Mouse (Mus musculus) spleen, postnatal 10 days (tissue): ENCODE results near the gene Mlec.

ENCODE experiments used
- DNase-seq, 2 experiments: peaks; one replicate each; pipeline ENCODE4 v3.0.0; 2021 to 2022; ENCODE audit warnings: low spot score in 2 of 2

The Mlec gene

DNA sequence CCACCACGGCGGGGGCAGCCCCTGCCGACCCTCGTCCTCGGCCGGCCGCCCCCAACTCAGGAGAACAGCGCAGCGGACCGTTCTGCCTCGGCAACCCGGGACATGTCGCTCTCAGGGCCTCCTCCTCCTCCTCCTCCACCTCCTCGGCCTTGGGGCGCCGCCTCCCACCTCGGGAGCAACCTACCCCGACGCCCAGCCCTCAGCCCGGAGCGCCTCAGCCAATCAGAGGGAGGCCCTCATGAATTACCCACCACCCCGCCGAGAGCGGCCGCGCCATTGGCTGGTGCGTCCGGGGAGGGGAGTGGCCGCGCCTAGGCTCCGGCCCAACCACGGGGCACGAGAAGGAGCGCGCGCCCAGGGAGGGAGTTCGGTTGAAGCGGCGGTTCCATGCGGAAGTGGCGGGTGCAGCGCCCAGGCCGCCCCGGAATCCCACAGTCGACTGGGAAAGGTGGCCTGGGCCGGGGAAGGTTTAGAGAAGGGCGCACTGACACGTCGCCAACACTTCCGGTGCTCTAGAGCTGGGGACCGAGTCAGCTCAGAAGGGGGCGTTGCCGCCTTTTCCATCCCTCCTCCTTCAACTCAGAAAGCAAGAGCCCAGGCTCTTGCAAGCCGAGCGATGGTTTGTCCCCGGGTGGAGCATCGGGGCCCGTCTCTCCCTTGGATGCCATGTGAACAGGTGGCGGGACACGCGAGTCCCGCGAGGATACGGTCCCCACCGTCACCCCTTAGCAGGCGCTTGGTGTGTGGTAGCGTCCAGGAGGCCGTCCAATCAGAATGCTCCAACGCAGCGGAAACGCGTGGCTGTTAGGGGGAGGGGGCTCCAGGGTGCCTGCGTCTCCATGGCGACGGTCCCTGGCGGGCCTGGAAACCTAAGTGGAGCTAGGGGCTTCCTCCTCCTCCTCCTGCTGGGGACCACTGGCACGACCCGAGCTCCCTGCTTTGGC, at the start of gene Mlec:
Gene Mlec, minus strand, starts transcription at position 140 of the 944 bp plus-strand sequence.
- DNase-seq, result peak; percentile 98

DNA sequence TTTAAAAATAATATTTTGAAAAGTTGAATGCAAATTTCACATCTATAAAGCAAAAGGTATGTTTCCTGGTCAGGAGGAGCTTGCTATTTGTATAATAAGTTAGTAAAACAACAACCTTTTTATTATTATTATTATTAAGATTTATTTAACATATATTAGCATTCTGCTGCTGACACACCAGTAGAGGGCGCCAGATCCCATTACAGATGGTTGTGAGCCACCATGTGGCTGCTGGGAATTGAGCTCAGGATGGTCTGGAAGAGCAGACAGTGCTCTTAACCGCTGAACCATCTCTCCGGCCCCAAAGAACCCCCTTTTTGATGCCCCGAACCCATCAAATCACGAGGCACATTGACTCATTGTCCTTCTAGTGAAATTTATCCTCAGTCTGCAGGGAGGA, 49.3 kb upstream of the Mlec start:
- DNase-seq, result no peak

DNA sequence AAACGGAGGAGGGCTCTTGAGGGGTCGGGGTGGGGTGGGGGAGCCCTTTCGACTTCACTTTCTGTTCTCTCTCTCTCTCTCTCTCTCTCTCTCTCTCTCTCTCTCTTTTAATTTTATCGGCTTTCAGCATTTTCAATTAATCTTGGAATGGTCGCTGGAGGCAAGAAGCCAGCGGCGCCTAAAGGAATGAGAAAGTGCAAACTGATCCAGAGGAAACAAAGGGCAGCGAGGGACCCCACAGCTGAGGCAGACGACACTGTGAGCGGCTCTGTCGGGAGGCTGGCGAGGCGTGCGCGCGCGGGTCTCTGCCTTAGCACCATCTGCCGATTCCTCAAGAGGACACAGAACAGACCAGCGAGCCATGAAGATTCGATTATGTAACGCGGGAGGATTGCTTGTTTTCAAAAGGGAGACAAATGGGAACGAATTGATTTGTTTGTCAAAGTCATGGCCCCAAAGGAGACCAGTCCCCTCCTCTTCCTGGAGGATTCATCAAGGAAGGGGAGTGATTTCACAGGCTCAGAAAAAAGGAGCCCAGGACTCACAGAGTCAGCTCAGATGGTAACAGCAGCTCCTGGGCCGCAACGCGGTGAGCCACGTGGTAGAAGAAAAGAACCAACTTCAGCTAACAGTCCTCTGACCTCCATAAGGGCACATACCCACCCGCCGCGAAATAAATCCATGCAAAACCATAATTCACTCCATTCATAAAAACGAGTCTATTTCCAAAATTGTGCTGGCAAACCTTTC, 46.8 kb upstream of the Mlec start:
- no peak for DNase-seq

DNA sequence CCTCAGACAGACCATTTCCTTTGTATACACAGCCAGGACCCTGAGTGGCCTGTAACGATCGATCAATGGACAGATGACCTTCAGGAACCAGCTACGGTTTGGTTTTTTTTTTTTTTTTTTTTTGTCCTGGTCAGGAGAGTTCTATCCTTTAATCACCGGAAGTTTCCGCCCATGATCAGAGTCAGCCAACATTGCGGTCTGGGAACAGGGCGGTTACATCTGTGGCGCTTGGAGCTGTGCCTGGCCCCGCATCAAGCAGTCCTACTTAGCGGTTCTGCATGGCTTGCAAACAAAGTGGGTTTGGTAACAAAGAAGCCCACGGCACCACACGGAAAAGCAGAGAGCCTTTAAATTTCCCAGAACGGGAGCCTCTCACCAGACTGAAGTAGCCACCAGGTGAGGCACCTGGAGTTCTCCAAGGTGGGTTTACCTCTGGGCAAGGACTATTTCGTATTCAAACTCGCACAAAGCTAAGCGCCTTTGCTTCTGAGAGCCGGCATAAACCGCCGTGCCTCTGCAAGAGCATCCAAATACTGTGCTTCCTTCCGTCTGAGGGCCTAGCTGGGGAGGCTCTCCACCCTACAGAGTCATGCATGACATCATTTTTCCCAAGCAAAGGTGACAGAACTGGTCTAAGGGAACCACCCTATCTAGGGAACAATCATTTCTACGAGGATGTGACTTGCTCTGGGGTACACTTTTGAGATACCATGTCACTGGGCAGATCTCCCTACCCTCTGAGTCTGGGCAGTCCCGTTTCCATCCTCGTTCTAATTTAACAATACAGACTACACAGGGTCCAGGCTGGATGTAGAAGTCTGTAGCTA, 46.0 kb upstream of the Mlec start:
- DNase-seq, result no peak

DNA sequence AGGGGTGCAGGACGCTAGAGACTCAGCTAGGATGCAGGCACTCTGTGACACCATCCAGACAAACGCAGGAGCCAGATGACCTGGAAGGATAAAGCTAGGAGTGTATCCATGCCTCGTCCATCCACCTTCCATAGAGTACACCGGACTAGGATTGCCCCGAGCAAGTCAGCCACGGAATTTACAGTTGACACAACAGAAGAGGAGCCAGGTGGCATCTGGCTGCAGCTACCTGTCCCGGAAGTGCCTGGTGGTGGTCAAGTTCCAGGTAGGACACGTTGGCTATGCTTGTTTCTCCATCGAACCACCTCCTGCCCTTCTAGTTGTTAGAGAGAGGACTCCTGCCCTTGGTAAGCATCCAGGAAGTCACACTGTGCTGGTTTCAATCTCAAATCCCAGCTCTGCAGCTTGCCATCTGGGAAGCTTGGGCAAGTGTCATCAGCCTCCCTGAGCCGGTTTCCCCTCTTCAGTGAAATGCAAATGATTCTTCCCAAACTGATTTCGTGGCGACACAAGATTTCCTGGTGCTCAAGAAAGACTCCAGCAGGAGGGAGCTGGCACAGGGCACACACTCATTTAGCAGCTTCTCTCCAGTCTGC, 36.7 kb upstream of the Mlec start:
- DNase-seq, result no peak

DNA sequence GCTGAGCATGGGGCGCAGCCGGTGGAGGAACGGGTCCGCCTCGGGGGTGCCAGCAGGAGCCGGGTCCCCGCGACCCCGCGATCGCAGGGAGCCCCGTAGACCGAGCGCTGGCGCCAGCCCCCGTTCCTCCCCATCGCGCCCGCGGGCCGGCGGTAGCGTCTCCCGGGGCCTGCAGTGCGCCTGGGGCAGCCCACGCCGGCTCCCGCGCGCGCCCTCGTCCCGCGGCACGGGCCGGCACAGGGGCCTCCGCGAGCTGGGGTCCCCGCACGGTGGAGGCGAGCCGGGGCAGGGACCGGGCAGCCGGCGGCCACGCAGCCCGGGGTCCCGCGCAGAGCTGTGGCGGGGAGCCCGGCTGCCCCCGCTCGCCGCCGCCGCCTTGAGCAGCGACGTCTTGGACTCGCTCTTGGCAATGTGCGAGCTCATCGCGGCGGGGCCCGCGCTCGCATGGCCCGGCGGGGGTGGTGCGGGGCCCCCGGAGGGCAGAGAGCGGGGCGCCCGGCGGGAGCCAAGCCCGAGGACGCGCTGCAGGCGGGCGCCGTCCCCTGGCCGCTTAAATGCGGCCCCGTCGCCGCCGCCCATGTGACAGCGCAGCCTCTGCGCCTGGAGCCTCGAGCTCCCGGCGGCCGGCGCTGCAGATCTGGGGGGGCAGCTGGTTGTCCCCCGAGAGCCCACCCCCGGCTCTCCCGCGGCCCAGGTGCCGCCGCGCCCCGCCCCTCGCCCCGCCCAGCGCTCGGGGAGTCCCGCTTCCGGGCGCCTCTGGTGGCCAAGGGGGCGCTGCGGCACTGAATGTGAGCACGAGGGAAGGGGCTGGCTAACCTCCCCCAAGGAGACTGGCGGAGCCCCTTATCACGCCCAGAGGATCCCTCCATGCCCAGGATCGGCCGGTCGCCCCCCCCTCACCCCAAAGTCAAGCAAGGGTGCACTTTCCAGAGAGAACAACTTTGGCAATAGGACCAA, 36.0 kb upstream of the Mlec start, which contains the start of gene Cabp1:
Gene Cabp1, minus strand, starts transcription at position 713 of the 957 bp plus-strand sequence.
- peak in 1 of 2 experiments; percentile 72 for DNase-seq

DNA sequence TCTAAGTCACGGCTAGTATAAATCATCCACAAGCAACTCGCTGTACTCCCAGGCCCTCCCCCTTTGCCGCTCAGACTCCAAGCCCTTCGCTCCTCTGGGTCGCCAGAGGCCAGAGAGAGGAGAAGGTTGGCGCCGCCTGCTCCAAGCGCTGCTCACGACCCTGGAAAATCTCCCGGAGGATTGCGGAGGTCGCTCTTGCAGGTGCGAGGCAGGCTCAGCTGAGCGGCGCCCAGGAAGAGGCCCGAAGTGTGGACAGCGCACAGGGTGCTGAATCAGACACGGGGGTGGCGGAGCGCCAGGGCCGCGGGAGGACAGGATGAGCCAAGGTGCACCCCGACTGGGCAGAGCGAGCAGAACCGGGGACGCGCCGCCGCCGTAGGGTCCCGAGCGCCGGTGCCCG, 35.2 kb upstream of the Mlec start:
- DNase-seq, result peak; percentile 25 to 65

DNA sequence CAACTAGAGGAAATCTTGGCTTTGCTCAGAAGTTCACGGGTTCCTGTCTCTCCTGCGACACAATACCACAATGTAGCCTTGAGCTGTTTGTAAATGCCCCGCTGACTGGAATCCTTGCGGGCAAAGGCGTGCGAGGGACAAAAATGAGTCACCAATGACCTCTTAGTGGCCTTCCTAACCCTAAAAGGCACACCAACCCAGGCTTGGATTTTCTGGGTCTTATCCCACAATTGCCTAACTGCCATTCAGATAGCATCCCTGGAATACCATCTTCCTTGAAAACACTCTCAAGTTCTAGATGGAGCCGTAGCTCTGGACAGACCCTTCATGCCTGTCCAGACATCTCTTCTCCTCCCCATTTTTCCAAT, 34.8 kb upstream of the Mlec start:
- DNase-seq, result no peak

DNA sequence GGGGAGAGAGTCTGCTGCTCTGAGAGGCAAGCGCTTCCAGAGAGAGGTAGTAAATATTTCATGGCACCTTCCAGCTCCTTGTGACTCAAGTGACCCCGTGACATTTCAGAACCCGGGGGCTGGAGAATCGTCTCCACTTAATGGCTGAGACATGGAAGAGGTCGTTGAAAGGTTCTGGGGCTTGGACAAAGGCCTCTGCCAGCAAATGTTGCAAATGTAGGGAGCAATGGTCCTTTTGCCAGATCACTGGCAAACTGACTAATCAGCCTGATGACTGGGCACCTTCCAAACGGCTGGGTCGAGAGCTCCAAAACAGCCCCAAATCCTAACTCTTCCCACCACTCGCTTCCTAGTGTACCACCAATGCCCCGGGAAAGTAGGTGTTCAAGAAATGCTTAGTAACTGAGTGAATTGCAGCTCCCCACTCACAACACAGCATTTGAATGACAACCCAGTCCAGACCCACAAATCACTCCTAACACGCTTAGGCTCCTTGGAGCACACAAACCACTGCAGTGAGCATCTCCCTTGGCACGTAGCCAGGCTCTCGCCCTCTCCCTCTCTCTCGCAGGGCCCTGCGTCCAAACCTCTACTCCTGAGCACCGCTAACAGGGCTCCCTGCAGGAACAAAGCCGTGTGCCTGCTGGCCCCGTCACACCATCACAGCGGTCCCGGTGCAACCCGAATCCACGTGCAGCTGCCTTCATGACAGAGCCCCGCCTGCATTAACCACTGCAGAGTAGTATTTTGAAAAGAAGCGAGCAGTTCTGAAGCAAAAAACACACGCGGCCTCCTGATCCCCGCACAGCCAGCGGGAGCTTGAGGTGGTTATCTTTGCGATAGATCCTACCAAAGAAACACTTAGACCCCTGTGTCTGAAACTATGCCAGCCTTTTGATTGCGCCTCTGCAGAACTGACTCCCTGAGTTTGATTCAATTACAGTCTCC, 34.2 kb upstream of the Mlec start:
- no peak for DNase-seq

DNA sequence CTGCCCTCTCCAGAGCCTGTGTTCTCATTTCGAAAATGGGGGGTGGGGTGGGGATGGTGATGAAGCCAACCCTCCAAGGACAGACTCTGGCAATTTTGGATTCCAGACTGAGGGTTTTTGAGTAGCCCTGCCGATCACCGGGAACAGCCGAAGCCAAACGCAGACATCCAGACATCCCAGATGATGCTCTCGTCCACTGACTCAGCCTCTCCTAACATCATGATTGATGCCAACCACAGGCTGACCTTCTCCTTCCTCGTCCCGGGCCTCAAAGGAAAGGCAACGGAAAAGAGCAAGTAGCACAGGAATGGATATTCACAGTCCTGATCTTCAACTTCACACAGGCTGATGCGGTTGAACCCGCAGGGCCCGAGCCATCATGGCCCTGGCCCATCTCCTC, 32.1 kb upstream of the Mlec start:
- DNase-seq, result no peak

DNA sequence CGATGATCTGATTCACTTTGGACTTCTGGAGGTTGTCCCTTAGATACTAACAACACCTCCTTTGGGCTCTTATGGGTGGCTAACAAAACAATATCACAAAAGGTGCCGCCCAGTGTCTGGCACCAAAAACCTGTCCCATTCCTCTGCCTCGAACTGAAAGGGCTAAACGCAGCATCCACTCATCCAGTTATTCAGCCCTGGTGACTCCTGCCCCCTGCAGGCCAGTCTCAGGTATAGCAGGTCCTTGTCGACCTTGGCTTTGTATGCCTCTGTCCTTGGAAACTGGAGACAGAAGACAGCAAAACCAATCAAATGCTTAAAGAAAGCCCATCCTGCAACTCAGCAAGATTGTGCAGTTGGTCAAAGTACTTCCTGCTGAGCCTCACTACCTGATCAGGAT, 30.8 kb upstream of the Mlec start:
- peak in 1 of 2 experiments; percentile 63 for DNase-seq

DNA sequence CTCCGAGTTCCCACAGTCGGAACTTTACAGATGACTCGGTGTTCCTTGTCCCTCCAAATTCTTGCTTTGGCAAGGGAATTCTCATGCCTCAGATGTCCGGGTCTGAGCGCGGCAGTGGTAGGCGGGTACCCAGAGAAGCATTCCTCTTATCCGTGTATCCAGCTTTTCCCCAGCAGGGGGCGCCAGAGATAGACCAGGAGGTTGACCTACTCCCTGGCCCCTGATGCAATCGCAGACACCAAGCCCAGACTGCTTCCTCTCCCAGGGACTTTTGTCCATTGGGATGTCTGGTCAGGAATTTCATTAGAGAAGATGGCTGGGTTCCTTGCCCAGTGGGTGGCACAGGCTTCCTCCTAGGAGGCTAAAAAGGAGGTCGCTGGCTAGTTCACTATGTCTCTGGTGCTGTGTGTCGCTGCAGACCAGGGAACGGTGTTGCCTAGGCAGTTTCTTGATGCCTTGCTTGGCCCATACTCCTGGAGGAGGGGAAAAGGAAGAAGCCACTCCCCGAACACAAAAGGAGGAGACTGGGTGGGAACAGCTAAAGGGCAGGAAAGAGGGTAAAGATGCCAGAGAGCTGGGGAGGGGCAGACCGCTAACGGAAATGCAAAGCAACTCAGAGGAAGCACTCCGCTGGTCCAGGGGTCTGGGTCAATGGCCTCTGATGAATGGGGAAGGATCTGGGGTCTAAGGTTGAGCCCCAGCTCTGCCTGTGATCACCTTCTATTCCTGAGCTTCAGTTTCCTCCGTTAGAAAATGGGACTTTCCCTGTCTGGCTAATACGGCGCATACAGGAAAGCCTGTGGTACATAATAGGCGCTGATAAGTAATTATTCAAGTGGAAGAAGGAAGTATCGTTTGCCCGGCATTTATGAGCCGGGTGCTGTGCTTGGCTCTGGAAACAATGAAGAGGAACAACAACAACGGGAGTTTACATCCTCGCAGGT, 29.5 kb upstream of the Mlec start:
- DNase-seq, result peak; percentile 88 to 91

DNA sequence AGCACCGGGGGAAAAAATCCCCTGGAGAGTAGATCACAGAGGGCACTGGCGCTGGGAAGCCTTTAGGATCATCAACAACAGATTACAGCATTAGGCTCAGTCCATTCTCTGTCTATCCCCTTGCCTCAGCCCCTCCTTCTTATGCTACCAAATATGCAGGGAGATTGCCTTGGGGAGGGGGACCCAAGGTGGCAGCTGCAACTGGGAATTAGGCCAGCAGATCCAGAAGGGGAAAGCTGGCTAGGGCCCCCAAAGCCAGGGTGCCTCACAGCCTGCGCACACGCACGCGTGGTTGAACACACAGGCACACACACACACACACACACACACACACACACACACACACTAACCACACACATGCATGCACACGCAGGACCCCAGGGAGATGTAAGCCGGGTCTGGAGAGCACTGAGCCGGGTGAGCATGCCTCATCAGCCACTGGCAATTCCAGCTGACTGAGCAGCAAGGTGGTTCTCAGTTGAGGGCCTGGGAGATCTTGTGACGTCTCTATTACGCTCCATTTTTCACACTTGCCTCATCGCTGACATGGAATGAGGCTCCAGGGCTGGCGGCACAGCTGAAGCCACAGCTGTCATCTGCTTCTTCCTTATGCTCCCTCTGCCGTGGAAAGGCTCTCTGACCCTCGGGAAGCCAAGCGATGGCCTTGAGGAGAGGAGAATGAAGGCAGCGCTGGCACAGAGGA, 28.5 kb upstream of the Mlec start:
- DNase-seq, result peak in 1 of 2 experiments; percentile 46

DNA sequence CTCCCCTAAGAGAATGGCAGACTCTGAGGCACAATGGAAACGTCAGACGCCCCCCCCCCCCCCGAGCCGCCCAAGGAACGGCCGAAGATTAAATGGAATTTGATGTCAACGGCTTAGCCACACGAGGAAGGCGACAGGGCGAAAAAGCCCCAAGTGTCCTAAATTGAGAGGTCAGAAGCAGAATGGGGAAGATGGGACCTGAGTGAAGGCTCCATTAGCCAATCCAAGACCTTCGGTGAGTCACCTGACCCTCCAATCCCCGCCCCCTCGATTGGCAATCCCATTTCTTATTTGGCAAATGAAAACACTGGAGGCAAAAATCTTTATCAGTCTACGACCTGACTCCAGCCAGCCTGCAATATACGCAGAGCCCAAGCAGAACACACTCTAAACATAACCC, 26.7 kb upstream of the Mlec start:
- no peak for DNase-seq

DNA sequence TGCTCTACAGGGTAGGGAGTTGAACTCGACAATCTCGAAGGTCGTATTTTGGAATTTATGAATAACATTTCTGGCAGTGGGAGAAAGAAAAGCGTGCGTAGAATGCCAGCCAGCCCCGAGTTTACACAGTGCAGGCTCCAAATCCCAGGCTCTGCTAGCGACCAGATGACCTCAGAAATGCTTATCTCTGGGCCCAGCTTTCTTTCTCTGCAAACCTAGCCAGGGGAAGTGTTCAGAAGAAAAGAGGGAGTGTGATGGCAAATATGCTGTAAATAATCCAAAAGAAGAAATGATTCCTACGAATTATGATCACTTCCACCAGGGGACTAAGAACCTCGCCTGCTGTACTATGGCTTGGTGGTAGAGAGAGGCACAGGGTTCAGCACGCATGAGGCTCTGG, 25.5 kb upstream of the Mlec start:
- no peak for DNase-seq

DNA sequence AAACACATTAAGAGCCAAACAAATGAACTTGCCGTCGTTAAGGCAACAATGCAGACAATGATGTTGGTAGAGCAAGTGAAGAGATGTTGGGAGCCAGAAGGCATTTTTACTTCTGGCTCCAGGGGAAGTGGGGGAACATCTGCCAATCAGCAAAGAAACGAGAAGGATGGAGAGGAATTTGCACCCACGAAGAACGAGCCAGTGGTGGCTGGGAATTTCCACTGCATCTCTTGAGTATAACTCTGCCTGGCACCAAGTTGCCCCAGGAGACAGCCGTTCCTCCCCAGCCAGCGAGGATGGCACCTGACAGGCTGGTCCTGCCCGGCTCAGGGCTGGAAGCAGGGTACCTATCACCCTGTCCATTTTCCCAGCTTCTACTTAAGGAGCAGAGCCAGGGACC, 24.9 kb upstream of the Mlec start:
- DNase-seq, result no peak

DNA sequence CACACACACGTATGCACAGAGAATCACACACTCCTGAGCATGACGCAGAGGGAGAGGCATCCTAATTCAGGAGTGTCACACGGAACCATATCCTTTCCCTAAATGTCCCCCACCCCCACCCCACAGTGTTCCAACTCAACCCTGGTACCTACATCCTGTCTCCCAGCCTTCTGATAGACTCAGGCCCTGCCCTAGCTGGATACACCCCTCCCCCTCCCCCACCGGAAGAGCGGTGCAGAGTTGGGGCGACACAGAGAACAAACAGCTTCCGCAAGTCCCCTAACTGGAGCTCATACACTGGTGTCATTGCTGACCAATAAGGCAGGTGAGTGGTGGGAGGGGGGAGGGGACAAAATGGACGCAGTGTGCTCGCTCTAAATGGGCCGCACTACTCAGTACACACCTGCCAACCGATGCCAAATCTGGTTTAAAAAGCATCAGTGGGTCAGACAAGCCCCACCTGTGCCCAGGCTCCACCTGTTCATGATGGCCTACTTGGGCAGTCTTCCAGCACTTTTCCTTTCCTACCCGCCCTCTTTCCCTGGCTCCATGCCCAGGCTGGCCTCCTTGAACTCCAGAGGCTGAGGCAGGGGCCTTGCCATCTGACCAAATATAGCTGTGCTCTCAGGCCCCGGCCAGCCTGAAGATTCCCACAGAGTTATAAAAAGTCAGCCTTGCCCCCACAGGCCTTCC, 23.4 kb upstream of the Mlec start:
- no peak for DNase-seq
